10 mouse cellular contexts compared by ENCODE assay signal in the genomic region with DNA sequence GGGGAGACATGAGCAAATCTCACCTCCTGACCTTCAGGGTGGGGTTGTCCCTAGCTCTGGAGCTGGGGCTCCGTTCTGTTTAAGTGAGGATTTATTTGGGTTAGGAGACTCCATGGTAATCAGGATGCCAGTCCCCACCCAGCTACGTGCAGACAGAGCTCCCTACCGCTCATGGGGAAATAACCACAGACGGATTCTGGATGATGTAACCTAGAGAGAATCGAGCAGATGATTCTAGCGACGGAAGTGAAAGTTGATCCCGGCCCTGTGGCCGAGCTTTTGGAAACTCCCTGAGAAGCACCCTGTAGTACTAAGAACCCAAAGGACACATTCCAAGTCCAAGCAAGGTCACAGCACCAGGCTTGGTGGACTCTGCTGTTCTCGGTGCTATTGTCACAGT. TPM values are rescaled to one million over a fixed set of nuclear protein-coding genes. Genes with fewer than 3 reads are reported as not detected.
DNase-seq lines count a peak whose midpoint lies in the region; ATAC-seq lines count a peak whose summit lies in the region.
"Had no signal": no experiment of that assay in that cellular context is flagged by ENCODE, and none has a peak within 500 bp of the region (broad histone marks: within the 10 kb centered on the region; RNA-seq: fewer than 3 reads in every experiment).

No protein-coding gene starts in this region.

- H3K9me3 ChIP-seq in neural tube, embryonic 15.5 days (replicated peaks) = no peaks in the 10 kb centered on the region
- H3K9me3 ChIP-seq: forebrain, embryonic 13.5 days had no signal

- no peak overlapping the region for H3K4me3 ChIP-seq in neural tube, embryonic 15.5 days (replicated peaks)
- H3K4me3 ChIP-seq: forebrain, embryonic 13.5 days had no signal

- H3K4me2 ChIP-seq in neural tube, embryonic 15.5 days = no peak overlapping the region
- H3K4me2 ChIP-seq: forebrain, embryonic 13.5 days had no signal

- DNase-seq in layer of hippocampus, adult 11-12 months (ENCODE audit: low spot score) = peak; percentile 32
- no peak for DNase-seq in layer of hippocampus, adult 18-20 months (ENCODE audit: low spot score in 2 of 2)
- peak; percentile 73 for DNase-seq in MN1 (ENCODE audit: low spot score)
- peak; percentile 56 to 61 for DNase-seq in gastrocnemius, adult 8-10 months (ENCODE audit: low spot score in 2 of 2)
- no peak for DNase-seq in cerebellum, adult 18-20 months
- no peak for DNase-seq in thymus, postnatal 14 days
- DNase-seq: liver, postnatal 0 days had no signal

- H3K36me3 ChIP-seq in neural tube, embryonic 15.5 days = no peaks in the 10 kb centered on the region

- ATAC-seq in megakaryocyte progenitor cell, adult 5-6 weeks (replicated peaks; ENCODE audit: poor library complexity) = peak; percentile 93
- no peak for ATAC-seq in neural tube, embryonic 15.5 days (ENCODE audit: low FRiP score)
- ATAC-seq: forebrain, embryonic 13.5 days; liver, postnatal 0 days had no signal

- H3K27me3 ChIP-seq in neural tube, embryonic 15.5 days (replicated peaks) = no peaks in the 10 kb centered on the region
- H3K27me3 ChIP-seq: forebrain, embryonic 13.5 days had no signal

- no peak overlapping the region for H3K9ac ChIP-seq in neural tube, embryonic 15.5 days (replicated peaks)
- H3K9ac ChIP-seq: forebrain, embryonic 13.5 days; liver, postnatal 0 days had no signal

- no peaks in the 10 kb centered on the region for H3K4me1 ChIP-seq in neural tube, embryonic 15.5 days
- H3K4me1 ChIP-seq: forebrain, embryonic 13.5 days had no signal

- 83% methylated on average over 10 of the region's 10 CpGs for WGBS in neural tube, embryonic 15.5 days

- no peak overlapping the region for H3K27ac ChIP-seq in neural tube, embryonic 15.5 days (replicated peaks)
- H3K27ac ChIP-seq: forebrain, embryonic 13.5 days had no signal

RNA-seq across cellular contexts. Expression of gene Rbpj, which starts 43.5 kb away (rescaled TPM):
- total RNA-seq in layer of hippocampus, adult 18-20 months (2021) = 10 to 100 TPM; 18.8 to 21.8 TPM
- 10 to 100 TPM; 15.0 to 25.0 (median 19.4) TPM for total RNA-seq in gastrocnemius, adult 8-10 months (2022)
- total RNA-seq in megakaryocyte progenitor cell, adult 5-6 weeks (2015) = 65.1 and 66.7 TPM in 2 replicates
- total RNA-seq in megakaryocyte progenitor cell, adult 5-6 weeks (2017) = 35.7 and 36.1 TPM in 2 replicates
- 23.9 and 24.7 TPM in 2 replicates for polyA plus RNA-seq in neural tube, embryonic 15.5 days (2015; fragmentation: Nextera tagmentation; extraction: Ambion mirVana)

Comparison
In these comparisons a context has a peak if more than half of its experiments do, and no peak if none do; other contexts are left out.
1. DNase-seq: peak in layer of hippocampus, adult 11-12 months (single experiment), MN1 (single experiment) and gastrocnemius, adult 8-10 months (2 of 2); none in layer of hippocampus, adult 18-20 months (0 of 2), cerebellum, adult 18-20 months (0 of 2) and thymus, postnatal 14 days (single experiment).